12 mouse cellular contexts compared by ENCODE assay signal in genomic region chr2:117928062-117928461, GRCm38 (mm10).
A peak's percentile ranks its signal among the peaks of the same experiment; 100 is the strongest.
DNase-seq lines count a peak whose midpoint lies in the region; ATAC-seq and TF ChIP-seq lines count a peak whose summit lies in the region.
"Had no signal": no experiment of that assay in that cellular context is flagged by ENCODE, and none has a peak within 500 bp of the region (broad histone marks: within the 10 kb centered on the region; RNA-seq: fewer than 3 reads in every experiment).

No protein-coding gene starts in this region.

- no peak overlapping the region for H3K4me2 ChIP-seq in hindbrain, embryonic 12.5 days (replicated peaks)
- H3K4me2 ChIP-seq in hindbrain, embryonic 13.5 days: no peak overlapping the region
- H3K4me2 ChIP-seq in midbrain, embryonic 14.5 days (ENCODE audit: low read length): no peak overlapping the region
- H3K4me2 ChIP-seq in midbrain, embryonic 15.5 days: no peak overlapping the region
- no peak overlapping the region for H3K4me2 ChIP-seq in forebrain, embryonic 15.5 days (replicated peaks)
- no peak overlapping the region for H3K4me2 ChIP-seq in stomach, postnatal 0 days (replicated peaks; ENCODE audit: low read depth)

- peak; percentile 56; the same call in 1 of the 2 replicates for ATAC-seq in hindbrain, embryonic 12.5 days (ENCODE audit: low FRiP score)
- ATAC-seq in hindbrain, embryonic 13.5 days (ENCODE audit: low FRiP score): no peak
- no peak for ATAC-seq in midbrain, embryonic 14.5 days (ENCODE audit: low FRiP score, low TSS enrichment)
- ATAC-seq in midbrain, embryonic 15.5 days (replicated peaks): no peak
- ATAC-seq in forebrain, embryonic 15.5 days (replicated peaks): peak; percentile 82
- peak; percentile 84 for ATAC-seq in stomach, postnatal 0 days (ENCODE audit: low FRiP score, low TSS enrichment)
- no peak for ATAC-seq in erythroblast, adult 5-6 weeks (replicated peaks; ENCODE audit: low FRiP score, poor library complexity, severe bottlenecking)

- no peak overlapping the region for H3K9ac ChIP-seq in hindbrain, embryonic 12.5 days
- no peak overlapping the region for H3K9ac ChIP-seq in hindbrain, embryonic 13.5 days
- no peak overlapping the region for H3K9ac ChIP-seq in midbrain, embryonic 14.5 days (replicated peaks; ENCODE audit: low read length)
- H3K9ac ChIP-seq in midbrain, embryonic 15.5 days: no peak overlapping the region
- H3K9ac ChIP-seq in forebrain, embryonic 15.5 days (replicated peaks): no peak overlapping the region
- H3K9ac ChIP-seq in stomach, postnatal 0 days (ENCODE audit: low read length): no peak overlapping the region

- no peak overlapping the region for H3K4me3 ChIP-seq in hindbrain, embryonic 12.5 days
- no peak overlapping the region for H3K4me3 ChIP-seq in hindbrain, embryonic 13.5 days
- H3K4me3 ChIP-seq in midbrain, embryonic 14.5 days (replicated peaks; ENCODE audit: low read depth, low read length): no peak overlapping the region
- H3K4me3 ChIP-seq in midbrain, embryonic 15.5 days: no peak overlapping the region
- H3K4me3 ChIP-seq in forebrain, embryonic 15.5 days: no peak overlapping the region
- H3K4me3 ChIP-seq in stomach, postnatal 0 days (ENCODE audit: low read depth, low read length): no peak overlapping the region

- peak; percentile 18 for DNase-seq in midbrain, embryonic 14.5 days
- DNase-seq in stomach, postnatal 0 days (ENCODE audit: low spot score): peak; percentile 54
- DNase-seq in frontal cortex, postnatal 36 days (ENCODE audit: low spot score in 2 of 2): no peak
- DNase-seq: heart, postnatal 10 days; kidney, adult 2 months; lung, adult 2 months; thymus, adult 2 months had no signal

- no peak overlapping the region for H3K27ac ChIP-seq in hindbrain, embryonic 12.5 days
- H3K27ac ChIP-seq in hindbrain, embryonic 13.5 days: no peak overlapping the region
- no peak overlapping the region for H3K27ac ChIP-seq in midbrain, embryonic 14.5 days (replicated peaks; ENCODE audit: low read depth, low read length)
- H3K27ac ChIP-seq in midbrain, embryonic 15.5 days: no peak overlapping the region
- H3K27ac ChIP-seq in forebrain, embryonic 15.5 days (replicated peaks): no peak overlapping the region
- no peak overlapping the region for H3K27ac ChIP-seq in stomach, postnatal 0 days (replicated peaks)

- H3K9me3 ChIP-seq in hindbrain, embryonic 12.5 days (replicated peaks): no peaks in the 10 kb centered on the region
- H3K9me3 ChIP-seq in hindbrain, embryonic 13.5 days: no peaks in the 10 kb centered on the region
- H3K9me3 ChIP-seq in midbrain, embryonic 14.5 days (ENCODE audit: control insufficient read depth, low read length): no peaks in the 10 kb centered on the region
- H3K9me3 ChIP-seq in midbrain, embryonic 15.5 days: no peaks in the 10 kb centered on the region
- no peaks in the 10 kb centered on the region for H3K9me3 ChIP-seq in forebrain, embryonic 15.5 days
- no peaks in the 10 kb centered on the region for H3K9me3 ChIP-seq in stomach, postnatal 0 days (ENCODE audit: control insufficient read depth, low read length)

- TF ChIP-seq CTCF in stomach, postnatal 0 days (IDR thresholded peaks at IDR 0.05; ENCODE audit: low read depth): no peak

- no peak for TF ChIP-seq EP300 in stomach, postnatal 0 days (optimal IDR thresholded peaks at IDR 0.05)

- no peaks in the 10 kb centered on the region for H3K27me3 ChIP-seq in hindbrain, embryonic 12.5 days
- H3K27me3 ChIP-seq in hindbrain, embryonic 13.5 days: 0 out of 2 replicates have a peak, but pooled peaks cover 3% of the 10 kb centered on the region
- H3K27me3 ChIP-seq in midbrain, embryonic 14.5 days (ENCODE audit: control insufficient read depth, insufficient read depth, low read length): no peaks in the 10 kb centered on the region
- H3K27me3 ChIP-seq in midbrain, embryonic 15.5 days (replicated peaks): no peaks in the 10 kb centered on the region
- H3K27me3 ChIP-seq in forebrain, embryonic 15.5 days: no peaks in the 10 kb centered on the region
- no peaks in the 10 kb centered on the region for H3K27me3 ChIP-seq in stomach, postnatal 0 days (ENCODE audit: control insufficient read depth, insufficient read depth, low read length)

- H3K36me3 ChIP-seq in hindbrain, embryonic 12.5 days: no peaks in the 10 kb centered on the region
- H3K36me3 ChIP-seq in hindbrain, embryonic 13.5 days: no peaks in the 10 kb centered on the region
- H3K36me3 ChIP-seq in midbrain, embryonic 14.5 days (ENCODE audit: control insufficient read depth, insufficient read depth, low read length): no peaks in the 10 kb centered on the region
- no peaks in the 10 kb centered on the region for H3K36me3 ChIP-seq in midbrain, embryonic 15.5 days (replicated peaks)
- H3K36me3 ChIP-seq in forebrain, embryonic 15.5 days: no peaks in the 10 kb centered on the region
- H3K36me3 ChIP-seq in stomach, postnatal 0 days (ENCODE audit: control insufficient read depth, insufficient read depth, low read length): no peaks in the 10 kb centered on the region

- H3K4me1 ChIP-seq in hindbrain, embryonic 12.5 days: 0 out of 2 replicates have a peak, but pooled peaks cover 3% of the 10 kb centered on the region
- H3K4me1 ChIP-seq in hindbrain, embryonic 13.5 days (replicated peaks): no peaks in the 10 kb centered on the region
- no peaks in the 10 kb centered on the region for H3K4me1 ChIP-seq in midbrain, embryonic 14.5 days (ENCODE audit: control insufficient read depth, insufficient read depth, low read length)
- H3K4me1 ChIP-seq in midbrain, embryonic 15.5 days: no peaks in the 10 kb centered on the region
- H3K4me1 ChIP-seq in forebrain, embryonic 15.5 days: peaks cover 5% of the 10 kb centered on the region; the same call in 1 of the 2 replicates
- no peaks in the 10 kb centered on the region for H3K4me1 ChIP-seq in stomach, postnatal 0 days (replicated peaks; ENCODE audit: control insufficient read depth, insufficient read depth)

- WGBS in hindbrain, embryonic 12.5 days: 64% methylated on average over 6 of the region's 6 CpGs
- WGBS in hindbrain, embryonic 13.5 days: 59% methylated on average over 6 of the region's 6 CpGs
- 67% methylated on average over 6 of the region's 6 CpGs for WGBS in midbrain, embryonic 14.5 days
- 45% methylated on average over 6 of the region's 6 CpGs for WGBS in midbrain, embryonic 15.5 days
- WGBS in forebrain, embryonic 15.5 days: 17% methylated on average over 6 of the region's 6 CpGs
- 30% methylated on average over 6 of the region's 6 CpGs for WGBS in stomach, postnatal 0 days

Comparison
In these comparisons a context has a peak if more than half of its experiments do, and no peak if none do; other contexts are left out.
1. ATAC-seq: peak in hindbrain, embryonic 12.5 days (single experiment), forebrain, embryonic 15.5 days (single experiment) and stomach, postnatal 0 days (single experiment); none in hindbrain, embryonic 13.5 days (single experiment), midbrain, embryonic 14.5 days (single experiment), midbrain, embryonic 15.5 days (single experiment) and erythroblast, adult 5-6 weeks (single experiment).
2. DNase-seq: peak in midbrain, embryonic 14.5 days (single experiment) and stomach, postnatal 0 days (single experiment); none in frontal cortex, postnatal 36 days (0 of 2).